Mouse (Mus musculus) neural tube, embryonic 13.5 days (tissue): Measurements from ENCODE around the gene Bzw2. TPM values are rescaled to one million over a fixed set of nuclear protein-coding genes. Genes with fewer than 3 reads are reported as not detected.
A peak's percentile ranks its signal among the peaks of the same experiment; 100 is the strongest.

Source experiments
- ATAC-seq: fragments of 200-750 bp; cut with Nextera tagmentation; 2 replicates; pipeline ENCODE4 v1.8.0; 2017; ENCODE audit warnings: low read depth, mild to moderate bottlenecking, moderate TSS enrichment, moderate library complexity
- H3K27ac ChIP-seq: fragments of 300-500 bp; sonication (generic); replicated peaks from 2 replicates; pipeline ENCODE4 v1.5.1; 2015; ENCODE audit warnings: moderate library complexity, mild to moderate bottlenecking, inconsistent platforms
- H3K27me3 ChIP-seq: fragments of 300-500 bp; sonication (generic); 2 replicates; pipeline ENCODE4 v1.6.1; 2015; ENCODE audit warnings: mild to moderate bottlenecking, inconsistent platforms
- H3K36me3 ChIP-seq: fragments of 300-500 bp; sonication (generic); 2 replicates; pipeline ENCODE4 v1.6.1; 2015; ENCODE audit warnings: mild to moderate bottlenecking, inconsistent platforms
- H3K4me1 ChIP-seq: fragments of 300-500 bp; sonication (generic); replicated peaks from 2 replicates; pipeline ENCODE4 v1.6.1; 2015; ENCODE audit warnings: inconsistent platforms
- H3K4me2 ChIP-seq: fragments of 300-500 bp; sonication (generic); 2 replicates; pipeline ENCODE4 v1.6.1; 2015; ENCODE audit warnings: inconsistent platforms, mild to moderate bottlenecking, moderate library complexity
- H3K4me3 ChIP-seq: fragments of 300-500 bp; sonication (generic); 2 replicates; pipeline ENCODE4 v1.5.1; 2015; ENCODE audit warnings: mild to moderate bottlenecking, inconsistent platforms
- H3K9ac ChIP-seq: fragments of 300-500 bp; sonication (generic); 2 replicates; pipeline ENCODE4 v1.6.1; 2015; ENCODE audit warnings: moderate library complexity, mild to moderate bottlenecking, inconsistent platforms
- H3K9me3 ChIP-seq: fragments of 300-500 bp; sonication (generic); 2 replicates; pipeline ENCODE4 v1.6.1; 2016; ENCODE audit warnings: inconsistent platforms
- WGBS: fragments of 180-500 bp; shearing (Covaris S2); methylation state at CpG from one replicate; pipeline ENCODE4 v1.1.7; 2015; 5-methylcytosine and 5-hydroxymethylcytosine counted together
- polyA plus RNA-seq: library from polyadenylated mRNA; unstranded; fragments of >200 nt; fragmentation: Nextera tagmentation; extraction: Ambion mirVana; gene quantifications from 2 replicates; pipeline ENCODE4 v1.2.1, GENCODE M21; 2015

Bzw2 gene
- polyA plus RNA-seq, 1 experiment from 2014 or later: 400 TPM

DNA sequence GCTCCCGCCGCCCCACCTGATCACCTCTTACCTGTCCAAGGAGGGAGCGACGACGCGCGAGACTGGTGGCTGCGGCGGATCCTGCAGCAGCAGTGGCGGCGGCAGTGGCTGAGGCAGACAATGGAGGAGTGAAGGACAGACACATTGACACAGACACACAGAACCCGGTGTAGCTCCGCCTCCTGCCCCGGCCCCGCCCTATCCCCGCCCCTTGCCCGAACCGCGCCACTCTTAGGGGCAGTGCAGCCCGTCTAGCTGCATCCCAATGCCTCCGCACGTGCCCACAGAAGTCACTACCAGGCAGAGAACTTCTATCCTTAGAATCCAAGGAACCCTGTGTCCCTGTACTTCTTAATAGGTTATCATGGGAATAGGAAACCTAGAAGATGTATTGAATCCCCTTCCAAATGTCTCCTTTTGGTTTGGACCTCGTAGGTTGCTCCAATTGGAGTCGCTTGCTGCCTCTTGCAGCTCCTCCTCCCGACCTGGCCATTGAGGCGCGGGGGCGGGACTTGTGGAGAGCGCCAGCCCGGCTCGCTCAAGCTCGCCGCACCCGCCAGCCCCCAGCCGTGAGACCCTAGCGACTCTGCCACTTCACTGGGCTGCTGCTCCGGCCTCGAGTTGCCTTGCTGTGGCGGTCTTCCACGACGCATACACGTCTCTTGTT, 1.1 kb downstream of the Bzw2 start, which contains the start of gene Ankmy2:
Ankmy2 (plus strand) TSS at position 478 of the 667 bp plus-strand sequence.
- no peaks in the 10 kb centered on the region for H3K36me3 ChIP-seq
- ATAC-seq: peak; percentile 97

DNA sequence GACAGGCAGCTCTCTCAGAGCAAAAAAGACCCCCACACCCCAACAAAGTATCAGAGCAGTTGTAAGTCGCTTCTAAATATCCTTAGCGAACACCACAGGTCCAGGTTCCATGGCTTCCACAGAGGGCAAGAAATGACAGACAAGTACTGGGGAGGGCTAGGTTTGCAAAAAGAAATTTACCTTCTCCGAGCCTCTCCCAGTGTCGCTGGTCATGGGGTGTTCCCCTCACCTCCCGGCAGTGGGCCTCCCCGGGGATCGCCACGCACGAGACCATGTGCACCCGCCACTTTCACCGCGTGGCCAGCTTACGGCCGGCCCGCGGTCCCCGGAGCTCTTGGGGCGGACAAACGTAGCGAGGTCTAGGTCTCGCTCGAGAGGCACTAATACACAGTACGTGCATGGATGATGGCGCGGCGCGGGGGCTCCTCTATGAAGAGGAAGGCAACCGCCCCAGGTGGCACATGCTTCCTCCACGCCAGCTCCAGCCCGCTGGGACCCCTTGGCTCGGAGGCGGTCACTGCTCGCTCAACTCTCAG, 1.7 kb downstream of the Bzw2 start:
- under 1% methylated on average over 33 of the region's 33 CpGs for WGBS
- Histone ChIP-seq H3K4me1 (peaks cover 42% of the 10 kb centered on the region), H3K36me3 (no peaks in the 10 kb centered on the region), H3K9ac (peak overlapping the region; percentile 95), H3K27me3 (no peaks in the 10 kb centered on the region), H3K4me3 (peak overlapping the region; percentile 95), H3K4me2 (peak overlapping the region; percentile 82), H3K9me3 (no peaks in the 10 kb centered on the region), H3K27ac (peak overlapping the region; percentile 94)
- ATAC-seq: peak; percentile 70

More for the DNA sequence above, 1.1 kb downstream of the Bzw2 start, which contains the start of gene Ankmy2:
- Histone ChIP-seq H3K27me3 (no peaks in the 10 kb centered on the region), H3K4me3 (peak within 1 kb of the TSS; percentile 95), H3K27ac (peak within 1 kb of the TSS; percentile 94), H3K4me1 (peaks cover 42% of the 10 kb centered on the region), H3K9ac (peak within 1 kb of the TSS; percentile 95), H3K9me3 (no peaks in the 10 kb centered on the region), H3K4me2 (peak within 1 kb of the TSS; percentile 82)
- WGBS: under 1% methylated on average over 42 of the region's 42 CpGs

DNA sequence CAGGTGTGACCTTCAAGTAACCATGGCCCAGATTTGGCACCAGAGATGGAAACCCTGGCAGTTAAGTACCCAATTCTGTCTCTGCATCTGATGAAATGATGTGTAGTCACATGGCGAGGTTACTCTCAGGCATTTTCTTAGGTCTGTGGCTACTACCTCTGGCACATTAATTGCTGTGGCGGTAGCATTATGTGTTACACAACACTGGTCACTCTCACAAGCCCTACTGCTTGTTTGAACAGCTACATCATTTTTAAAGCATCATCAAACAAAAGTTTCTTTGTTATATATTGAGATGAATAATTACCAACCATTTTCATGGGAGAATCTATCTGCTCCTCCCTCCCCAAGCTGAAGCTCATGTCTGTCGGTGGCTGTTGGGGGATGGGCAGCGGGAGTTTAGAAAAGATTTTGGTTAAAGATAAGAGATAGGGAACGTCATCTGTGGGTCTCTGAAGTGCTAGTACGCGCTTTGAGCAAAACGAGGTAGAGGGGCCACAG, 2.7 kb downstream of the Bzw2 start:
- no peaks in the 10 kb centered on the region for H3K27me3 ChIP-seq
- 17% methylated on average over 8 of the region's 8 CpGs for WGBS
- H3K4me3 ChIP-seq: peak overlapping the region; percentile 95
- H3K36me3 ChIP-seq: no peaks in the 10 kb centered on the region
- H3K27ac ChIP-seq: peak overlapping the region; percentile 94; the same call in 1 of the 2 replicates
- H3K4me1 ChIP-seq: peaks cover 42% of the 10 kb centered on the region
- peak overlapping the region; percentile 82 for H3K4me2 ChIP-seq
- H3K9me3 ChIP-seq: no peaks in the 10 kb centered on the region
- ATAC-seq: no peak
- H3K9ac ChIP-seq: peak overlapping the region; percentile 95

DNA sequence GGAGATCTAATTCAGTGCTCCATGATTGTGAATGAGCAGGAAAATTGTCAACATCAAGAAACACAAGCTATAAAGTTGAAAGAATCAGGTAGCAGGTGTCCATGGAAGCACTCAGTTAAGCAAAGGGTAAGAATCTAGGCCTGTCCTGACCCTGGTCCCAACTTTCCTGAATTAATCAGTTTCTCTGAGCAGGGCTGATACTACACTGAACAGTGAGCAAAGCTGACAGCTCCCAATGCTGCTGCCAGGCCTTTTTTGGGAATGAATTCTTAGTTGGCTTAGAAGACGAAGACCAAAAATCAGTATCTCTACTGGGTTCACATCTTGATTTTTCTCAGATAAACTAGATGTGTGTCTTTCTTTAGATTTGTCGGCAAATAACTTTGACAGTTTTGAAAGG, 7.1 kb downstream of the Bzw2 start:
- no peak overlapping the region for H3K27ac ChIP-seq
- H3K4me1 ChIP-seq: peaks cover 27% of the 10 kb centered on the region
- H3K27me3 ChIP-seq: no peaks in the 10 kb centered on the region
- no peak for ATAC-seq
- H3K36me3 ChIP-seq: no peaks in the 10 kb centered on the region
- no peak overlapping the region for H3K4me2 ChIP-seq
- no peaks in the 10 kb centered on the region for H3K9me3 ChIP-seq
- H3K9ac ChIP-seq: no peak overlapping the region
- H3K4me3 ChIP-seq: no peak overlapping the region
- 95% methylated on average over 2 of the region's 2 CpGs for WGBS

DNA sequence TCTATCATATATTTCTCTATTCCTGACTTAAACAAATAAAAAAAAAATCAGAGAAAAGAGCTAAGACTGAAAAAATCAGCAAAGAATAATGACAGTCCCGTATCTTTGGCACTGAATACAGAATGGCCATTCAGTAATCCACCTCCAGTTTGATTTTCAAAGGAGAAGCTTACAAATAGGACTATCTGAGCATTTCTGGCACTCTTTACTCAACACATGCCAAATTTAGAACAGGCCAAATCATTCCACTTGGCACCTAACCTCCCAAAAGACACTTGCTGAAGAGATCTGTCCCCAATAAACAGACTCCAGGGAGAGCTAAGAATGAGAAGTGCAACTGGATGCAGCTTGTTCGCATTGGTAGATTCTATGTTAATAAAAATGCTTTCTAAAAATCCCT, 7.6 kb downstream of the Bzw2 start:
- ATAC-seq: no peak
- H3K4me3 ChIP-seq: no peak overlapping the region
- peaks cover 23% of the 10 kb centered on the region for H3K4me1 ChIP-seq
- H3K27me3 ChIP-seq: no peaks in the 10 kb centered on the region
- no peaks in the 10 kb centered on the region for H3K9me3 ChIP-seq
- WGBS: 86% methylated on average over 2 of the region's 2 CpGs
- H3K9ac ChIP-seq: no peak overlapping the region
- no peak overlapping the region for H3K27ac ChIP-seq
- no peak overlapping the region for H3K4me2 ChIP-seq
- H3K36me3 ChIP-seq: no peaks in the 10 kb centered on the region

DNA sequence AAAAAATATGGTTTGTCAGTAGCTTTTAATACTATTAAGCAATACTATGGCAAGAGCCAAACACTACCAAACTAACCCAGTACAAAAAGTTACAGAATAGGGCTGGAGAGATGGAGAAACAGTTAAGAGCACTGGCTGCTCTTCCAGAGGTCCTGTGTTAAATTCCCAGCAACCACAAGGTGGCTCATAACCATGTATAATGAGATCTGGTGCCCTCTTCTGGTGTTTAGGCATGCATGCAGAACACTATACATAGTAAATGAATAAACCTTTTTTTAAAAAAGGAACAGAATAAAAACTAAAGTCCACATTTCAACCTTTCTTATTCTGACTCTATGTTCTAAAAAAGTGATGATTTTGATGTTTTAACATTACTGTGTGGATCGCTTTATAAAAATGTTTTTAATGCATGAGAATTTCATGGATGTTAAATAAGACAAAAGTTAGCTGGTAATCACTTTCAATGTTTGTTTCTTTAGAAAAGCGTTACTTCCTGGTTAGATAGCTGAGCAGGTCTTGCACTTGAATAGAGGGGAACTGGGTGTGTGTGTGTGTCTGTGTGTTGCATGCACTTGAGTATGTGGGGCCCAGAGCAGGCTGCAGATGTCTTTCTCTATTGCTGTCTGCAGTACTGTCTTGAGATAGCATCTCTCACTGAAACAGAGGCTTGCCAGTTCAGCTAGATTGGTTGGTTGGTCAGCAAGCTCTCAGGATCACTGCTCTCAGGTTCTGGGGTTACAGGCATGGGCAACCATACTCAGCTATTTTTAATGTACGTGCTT, 11.5 kb downstream of the Bzw2 start:
- ATAC-seq: no peak
- Histone ChIP-seq H3K4me3 (no peak overlapping the region), H3K9ac (no peak overlapping the region), H3K36me3 (no peaks in the 10 kb centered on the region), H3K27me3 (no peaks in the 10 kb centered on the region), H3K9me3 (no peaks in the 10 kb centered on the region), H3K27ac (no peak overlapping the region), H3K4me2 (no peak overlapping the region), H3K4me1 (peaks cover 3% of the 10 kb centered on the region)
- 95% methylated on average over 3 of the region's 3 CpGs for WGBS

DNA sequence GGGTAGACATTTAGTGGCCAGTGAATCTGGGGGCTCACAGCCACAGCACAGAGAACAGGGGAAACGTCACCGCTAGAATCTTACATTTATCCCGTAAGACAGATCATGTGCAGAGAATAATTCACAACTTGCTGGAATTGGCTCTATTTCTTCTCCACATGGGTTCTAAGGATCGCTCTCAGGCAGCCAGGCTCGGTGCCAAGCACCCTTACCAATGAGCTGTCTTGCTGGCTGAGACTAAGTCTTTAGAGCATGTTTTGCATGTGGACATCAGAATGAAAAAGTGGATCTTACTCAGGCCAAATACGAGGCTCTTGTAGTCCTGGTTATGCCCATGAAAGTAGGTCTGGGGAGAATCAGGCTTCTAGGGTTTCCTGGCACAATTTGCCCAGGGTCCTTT, 17.5 kb downstream of the Bzw2 start:
- H3K36me3 ChIP-seq: peaks cover 15% of the 10 kb centered on the region; the same call in 1 of the 2 replicates
- H3K27me3 ChIP-seq: no peaks in the 10 kb centered on the region
- peaks cover 3% of the 10 kb centered on the region; the same call in 1 of the 2 replicates for H3K4me1 ChIP-seq
- H3K4me2 ChIP-seq: no peak overlapping the region
- H3K4me3 ChIP-seq: no peak overlapping the region
- H3K9ac ChIP-seq: no peak overlapping the region
- WGBS: 86% methylated on average over 6 of the region's 6 CpGs
- no peak for ATAC-seq
- H3K9me3 ChIP-seq: no peaks in the 10 kb centered on the region
- H3K27ac ChIP-seq: no peak overlapping the region

DNA sequence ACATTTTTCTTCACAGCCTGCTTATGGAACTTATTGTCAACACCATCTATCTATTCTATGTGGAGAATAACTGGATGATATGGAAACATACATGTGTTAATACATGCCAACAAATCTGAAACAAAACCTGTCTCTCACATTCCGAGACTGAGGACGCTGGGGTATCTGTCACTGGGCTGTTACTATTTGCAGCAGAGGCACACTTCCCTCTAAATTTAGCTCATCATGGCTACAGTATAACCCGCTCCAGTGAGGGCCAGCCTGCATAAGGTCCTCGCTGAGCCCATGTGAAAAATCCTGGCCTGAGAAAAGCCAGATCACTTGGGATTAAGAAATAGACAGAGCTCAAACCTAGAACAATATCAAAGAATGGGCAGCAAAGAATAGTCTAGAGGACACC, 20.7 kb downstream of the Bzw2 start:
- no peak overlapping the region for H3K4me2 ChIP-seq
- H3K9ac ChIP-seq: no peak overlapping the region
- H3K27ac ChIP-seq: no peak overlapping the region
- H3K4me1 ChIP-seq: peaks cover 5% of the 10 kb centered on the region
- ATAC-seq: no peak
- WGBS: 92% methylated on average over 4 of the region's 4 CpGs
- H3K4me3 ChIP-seq: no peak overlapping the region
- no peaks in the 10 kb centered on the region for H3K27me3 ChIP-seq
- peaks cover 28% of the 10 kb centered on the region for H3K36me3 ChIP-seq
- H3K9me3 ChIP-seq: no peaks in the 10 kb centered on the region

DNA sequence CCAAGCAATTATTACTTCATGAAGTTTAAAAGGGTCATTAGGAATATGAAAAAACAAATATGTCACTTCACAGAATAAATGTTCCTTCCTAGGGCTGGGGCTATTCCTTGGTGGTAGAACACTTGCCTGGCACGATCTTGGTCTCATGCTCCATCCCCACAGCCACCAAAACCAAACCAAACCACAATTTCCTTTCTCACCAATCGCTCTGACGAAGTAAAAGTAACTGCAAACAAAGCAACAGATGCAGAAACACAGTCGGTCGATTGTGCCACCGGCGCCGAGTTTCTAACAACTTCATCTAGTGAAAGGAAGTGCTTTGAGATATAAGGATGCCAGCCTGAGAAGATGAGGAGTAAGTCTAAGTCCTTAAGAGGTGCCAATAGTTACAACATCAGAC, 21.6 kb downstream of the Bzw2 start:
- Histone ChIP-seq H3K36me3 (peaks cover 35% of the 10 kb centered on the region), H3K9me3 (no peaks in the 10 kb centered on the region), H3K27ac (no peak overlapping the region), H3K4me1 (peaks cover 4% of the 10 kb centered on the region; the same call in 1 of the 2 replicates), H3K27me3 (no peaks in the 10 kb centered on the region), H3K9ac (no peak overlapping the region), H3K4me2 (no peak overlapping the region), H3K4me3 (no peak overlapping the region)
- 96% methylated on average over 8 of the region's 8 CpGs for WGBS
- ATAC-seq: no peak

DNA sequence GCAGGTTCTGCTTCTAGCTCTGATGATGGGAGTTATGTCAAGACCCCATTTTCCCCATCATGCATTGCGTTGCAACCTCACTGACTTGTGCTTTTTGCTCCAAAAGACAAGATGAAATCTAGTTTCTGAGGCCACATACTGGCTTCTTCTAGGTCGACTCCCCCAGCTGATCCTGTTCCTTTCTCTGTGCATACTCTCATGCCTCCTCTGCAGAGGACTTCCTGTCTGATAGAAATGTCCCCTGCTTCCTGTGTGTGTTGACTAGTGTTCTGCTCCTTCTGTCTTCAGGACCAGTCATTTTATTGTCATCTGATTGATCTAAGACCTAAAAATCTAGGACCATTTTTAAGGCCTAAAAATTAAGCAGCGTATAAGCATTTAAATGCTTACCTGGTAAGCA, 22.5 kb downstream of the Bzw2 start:
- ATAC-seq: no peak
- Histone ChIP-seq H3K4me2 (no peak overlapping the region), H3K36me3 (peaks cover 39% of the 10 kb centered on the region), H3K4me3 (no peak overlapping the region), H3K4me1 (peaks cover 4% of the 10 kb centered on the region; the same call in 1 of the 2 replicates), H3K9me3 (no peaks in the 10 kb centered on the region), H3K27ac (no peak overlapping the region), H3K27me3 (no peaks in the 10 kb centered on the region), H3K9ac (no peak overlapping the region)
- 97% methylated on average over 3 of the region's 3 CpGs for WGBS

DNA sequence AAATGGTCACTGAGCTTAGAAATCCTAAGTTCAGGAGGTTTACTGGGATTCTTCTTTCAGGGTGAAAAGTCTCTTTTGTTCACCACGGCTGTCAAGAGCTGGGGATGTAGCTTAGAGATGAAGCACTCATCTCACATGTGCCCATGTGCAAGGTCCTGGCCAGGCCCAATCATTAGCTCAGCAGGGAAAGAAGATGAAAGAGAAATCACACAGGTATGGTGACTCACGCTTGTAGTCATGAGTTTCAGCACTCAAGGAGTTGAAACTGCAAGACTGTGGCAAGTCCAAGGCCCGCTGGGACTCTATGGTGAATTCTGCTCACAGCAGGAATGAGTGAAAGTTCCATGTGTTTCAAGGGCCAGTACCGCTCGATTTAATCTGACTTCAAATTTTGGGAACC, 23.8 kb downstream of the Bzw2 start:
- Histone ChIP-seq H3K4me2 (no peak overlapping the region), H3K9me3 (no peaks in the 10 kb centered on the region), H3K4me1 (peaks cover 4% of the 10 kb centered on the region; the same call in 1 of the 2 replicates), H3K4me3 (no peak overlapping the region), H3K27me3 (no peaks in the 10 kb centered on the region), H3K36me3 (peaks cover 37% of the 10 kb centered on the region), H3K27ac (no peak overlapping the region), H3K9ac (no peak overlapping the region)
- WGBS: 92% methylated on average over 5 of the region's 5 CpGs
- ATAC-seq: no peak

DNA sequence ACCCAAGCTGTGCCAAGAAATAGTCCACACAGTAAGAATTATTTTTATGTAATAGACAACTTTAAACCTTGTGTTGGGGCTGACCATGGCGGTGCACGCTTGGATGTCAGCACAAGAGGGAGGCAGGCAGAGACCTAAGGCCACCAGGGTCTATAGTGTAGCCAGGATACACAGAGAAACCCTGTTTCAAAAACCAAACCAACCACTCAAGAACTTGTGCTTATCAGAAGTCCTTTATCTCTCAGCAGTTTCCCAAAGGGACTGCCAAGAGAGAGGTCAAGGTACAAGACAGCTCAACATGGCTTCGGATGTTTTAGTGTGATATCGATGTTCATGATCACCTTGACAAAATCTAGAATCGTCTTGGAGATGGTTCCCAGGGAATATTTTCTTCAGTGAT, 24.3 kb downstream of the Bzw2 start:
- 93% methylated on average over 5 of the region's 5 CpGs for WGBS
- no peaks in the 10 kb centered on the region for H3K9me3 ChIP-seq
- H3K4me3 ChIP-seq: no peak overlapping the region
- H3K4me2 ChIP-seq: no peak overlapping the region
- H3K27ac ChIP-seq: no peak overlapping the region
- ATAC-seq: no peak
- H3K9ac ChIP-seq: no peak overlapping the region
- peaks cover 39% of the 10 kb centered on the region for H3K36me3 ChIP-seq
- peaks cover 4% of the 10 kb centered on the region; the same call in 1 of the 2 replicates for H3K4me1 ChIP-seq
- H3K27me3 ChIP-seq: no peaks in the 10 kb centered on the region
